Mouse (Mus musculus) intestine, embryonic 15.5 days (tissue): ENCODE measurements at regions not wholly inside any gene's neighbourhood (a gene's known extent, or its start where the extent isn't known, plus 50 kb on each side); places are given as distances from the start of the nearest gene placed in this dataset.
"Not testable (repeated sequence)": the region's sequence is repeated elsewhere in the genome, so short reads cannot be mapped to it uniquely, and the experiment has no call there.

ENCODE experiments used
- ATAC-seq: fragments of 200-750 bp; cut with Nextera tagmentation; 2 replicates; pipeline ENCODE4 v1.8.0; 2017; ENCODE audit warnings: moderate TSS enrichment, moderate library complexity
- H3K27ac ChIP-seq: fragments of 300-500 bp; sonication (generic); 2 replicates; pipeline ENCODE4 v1.5.1; 2015; ENCODE audit warnings: mild to moderate bottlenecking, inconsistent platforms
- H3K27me3 ChIP-seq: fragments of 300-500 bp; sonication (generic); replicated peaks from 2 replicates; pipeline ENCODE4 v1.6.1; 2015; ENCODE audit warnings: inconsistent platforms
- H3K36me3 ChIP-seq: fragments of 300-500 bp; sonication (generic); 2 replicates; pipeline ENCODE4 v1.6.1; 2015; ENCODE audit warnings: inconsistent platforms
- H3K4me1 ChIP-seq: fragments of 300-500 bp; sonication (generic); replicated peaks from 2 replicates; pipeline ENCODE4 v1.6.1; 2015; ENCODE audit warnings: inconsistent platforms
- H3K4me2 ChIP-seq: fragments of 300-500 bp; sonication (generic); replicated peaks from 2 replicates; pipeline ENCODE4 v1.6.1; 2015; ENCODE audit warnings: mild to moderate bottlenecking, inconsistent platforms
- H3K4me3 ChIP-seq: fragments of 300-500 bp; sonication (generic); replicated peaks from 2 replicates; pipeline ENCODE4 v1.5.1; 2015; ENCODE audit warnings: inconsistent platforms
- H3K9ac ChIP-seq: fragments of 300-500 bp; sonication (generic); 2 replicates; pipeline ENCODE4 v1.6.1; 2015; ENCODE audit warnings: inconsistent platforms
- H3K9me3 ChIP-seq: fragments of 300-500 bp; sonication (generic); 2 replicates; pipeline ENCODE4 v1.6.1; 2016; ENCODE audit warnings: inconsistent platforms
- WGBS: fragments of 180-500 bp; shearing (Covaris S2); methylation state at CpG from one replicate; pipeline ENCODE4 v1.1.7; 2015; 5-methylcytosine and 5-hydroxymethylcytosine counted together

GRCm38 (mm10) chr12:65428214-65428981 lies 203.1 kb downstream of the Wdr20rt start:
- Histone ChIP-seq H3K9me3 (no peaks in the 10 kb centered on the region), H3K4me2 (no peak overlapping the region), H3K36me3 (no peaks in the 10 kb centered on the region), H3K4me3 (no peak overlapping the region), H3K27ac (no peak overlapping the region), H3K4me1 (no peaks in the 10 kb centered on the region), H3K27me3 (no peaks in the 10 kb centered on the region), H3K9ac (no peak overlapping the region)
- 65% methylated on average over 23 of the region's 23 CpGs for WGBS
- ATAC-seq = no peak

GRCm38 (mm10) chr12:65450845-65451244 lies 225.5 kb downstream of the Wdr20rt start:
- no peak for ATAC-seq
- 83% methylated on average over 4 of the region's 4 CpGs for WGBS
- Histone ChIP-seq H3K4me2 (no peak overlapping the region), H3K4me1 (no peaks in the 10 kb centered on the region), H3K4me3 (no peak overlapping the region), H3K27me3 (no peaks in the 10 kb centered on the region), H3K9ac (no peak overlapping the region), H3K27ac (no peak overlapping the region), H3K9me3 (no peaks in the 10 kb centered on the region), H3K36me3 (no peaks in the 10 kb centered on the region)

GRCm38 (mm10) chr12:65455683-65456082 lies 230.4 kb downstream of the Wdr20rt start:
- ATAC-seq = no peak
- 83% methylated on average over 3 of the region's 3 CpGs for WGBS
- Histone ChIP-seq H3K4me2 (no peak overlapping the region), H3K27me3 (no peaks in the 10 kb centered on the region), H3K4me3 (no peak overlapping the region), H3K9ac (no peak overlapping the region), H3K36me3 (no peaks in the 10 kb centered on the region), H3K4me1 (no peaks in the 10 kb centered on the region), H3K27ac (no peak overlapping the region), H3K9me3 (no peaks in the 10 kb centered on the region)

GRCm38 (mm10) chr12:65456956-65457355 lies 231.6 kb downstream of the Wdr20rt start:
- WGBS = 53% methylated on average over 3 of the region's 3 CpGs
- H3K9ac ChIP-seq = no peak overlapping the region
- ATAC-seq = no peak

GRCm38 (mm10) chr12:65464246-65464645 lies 238.9 kb downstream of the Wdr20rt start:
- Histone ChIP-seq H3K9ac (no peak overlapping the region), H3K36me3 (no peaks in the 10 kb centered on the region), H3K27ac (no peak overlapping the region), H3K4me2 (no peak overlapping the region), H3K27me3 (no peaks in the 10 kb centered on the region), H3K4me3 (no peak overlapping the region), H3K9me3 (no peaks in the 10 kb centered on the region), H3K4me1 (no peaks in the 10 kb centered on the region)
- WGBS = 46% methylated on average over 2 of the region's 2 CpGs
- ATAC-seq = peak; percentile 65

More at GRCm38 (mm10) chr12:65456956-65457355, 231.6 kb downstream of the Wdr20rt start:
- Histone ChIP-seq H3K4me2 (no peak overlapping the region), H3K27ac (no peak overlapping the region), H3K27me3 (no peaks in the 10 kb centered on the region), H3K36me3 (no peaks in the 10 kb centered on the region), H3K9me3 (no peaks in the 10 kb centered on the region), H3K4me1 (no peaks in the 10 kb centered on the region), H3K4me3 (no peak overlapping the region)

- WGBS = 36% methylated on average over 9 of the region's 9 CpGs
- H3K27ac ChIP-seq, H3K27me3 ChIP-seq, H3K4me3 ChIP-seq, H3K36me3 ChIP-seq, H3K4me1 ChIP-seq, H3K9ac ChIP-seq, H3K9me3 ChIP-seq, H3K4me2 ChIP-seq: not testable (repeated sequence)
- ATAC-seq = peak; percentile 84
Observed at GRCm38 (mm10) chr12:65478674-65479073, 253.4 kb downstream of the Wdr20rt start.

GRCm38 (mm10) chr12:65480829-65481228 lies 255.5 kb downstream of the Wdr20rt start:
- no peak for ATAC-seq
- H3K36me3 ChIP-seq = no peaks in the 10 kb centered on the region
- 80% methylated on average over 4 of the region's 4 CpGs for WGBS

GRCm38 (mm10) chr12:65491092-65491491 lies 265.8 kb downstream of the Wdr20rt start:
- WGBS = 63% methylated on average over 2 of the region's 2 CpGs

More at GRCm38 (mm10) chr12:65480829-65481228, 255.5 kb downstream of the Wdr20rt start:
- Histone ChIP-seq H3K4me3 (no peak overlapping the region), H3K9me3 (no peaks in the 10 kb centered on the region), H3K27ac (no peak overlapping the region), H3K4me1 (no peaks in the 10 kb centered on the region), H3K9ac (no peak overlapping the region), H3K4me2 (no peak overlapping the region), H3K27me3 (no peaks in the 10 kb centered on the region)

GRCm38 (mm10) chr12:65494388-65495030 lies 269.2 kb downstream of the Wdr20rt start:
- H3K27ac ChIP-seq = no peak overlapping the region
- ATAC-seq = no peak
- no peak overlapping the region for H3K4me2 ChIP-seq
- no peaks in the 10 kb centered on the region for H3K9me3 ChIP-seq
- no peaks in the 10 kb centered on the region for H3K36me3 ChIP-seq
- H3K4me3 ChIP-seq = no peak overlapping the region
- H3K9ac ChIP-seq = no peak overlapping the region
- 90% methylated on average over 5 of the region's 5 CpGs for WGBS
- no peaks in the 10 kb centered on the region for H3K27me3 ChIP-seq
- 0 out of 2 replicates have a peak, but pooled peaks cover 2% of the 10 kb centered on the region for H3K4me1 ChIP-seq

More at GRCm38 (mm10) chr12:65491092-65491491, 265.8 kb downstream of the Wdr20rt start:
- Histone ChIP-seq H3K9ac (no peak overlapping the region), H3K27me3 (no peaks in the 10 kb centered on the region), H3K36me3 (no peaks in the 10 kb centered on the region), H3K4me1 (no peaks in the 10 kb centered on the region), H3K9me3 (no peaks in the 10 kb centered on the region), H3K27ac (no peak overlapping the region), H3K4me2 (no peak overlapping the region), H3K4me3 (no peak overlapping the region)
- ATAC-seq = no peak

- H3K27me3 ChIP-seq = no peaks in the 10 kb centered on the region
- H3K4me2 ChIP-seq = no peak overlapping the region
- H3K4me3 ChIP-seq = no peak overlapping the region
- no peaks in the 10 kb centered on the region for H3K9me3 ChIP-seq
- 68% methylated on average over 6 of the region's 6 CpGs for WGBS
- no peaks in the 10 kb centered on the region for H3K36me3 ChIP-seq
- H3K27ac ChIP-seq = no peak overlapping the region
- ATAC-seq = no peak
- 0 out of 2 replicates have a peak, but pooled peaks cover 2% of the 10 kb centered on the region for H3K4me1 ChIP-seq
- H3K9ac ChIP-seq = no peak overlapping the region
Observed at GRCm38 (mm10) chr12:65496613-65497012, 271.3 kb downstream of the Wdr20rt start.

GRCm38 (mm10) chr12:65497602-65498001 lies 272.3 kb downstream of the Wdr20rt start:
- no peak overlapping the region for H3K9ac ChIP-seq
- H3K27ac ChIP-seq = no peak overlapping the region
- H3K27me3 ChIP-seq = no peaks in the 10 kb centered on the region
- H3K4me2 ChIP-seq = no peak overlapping the region
- 51% methylated on average over 6 of the region's 6 CpGs for WGBS
- H3K9me3 ChIP-seq = no peaks in the 10 kb centered on the region
- ATAC-seq = no peak
- H3K36me3 ChIP-seq = no peaks in the 10 kb centered on the region
- H3K4me1 ChIP-seq = 0 out of 2 replicates have a peak, but pooled peaks cover 2% of the 10 kb centered on the region
- H3K4me3 ChIP-seq = no peak overlapping the region

- Histone ChIP-seq H3K4me1 (0 out of 2 replicates have a peak, but pooled peaks cover 2% of the 10 kb centered on the region), H3K4me3 (no peak overlapping the region), H3K27ac (no peak overlapping the region), H3K9ac (no peak overlapping the region), H3K9me3 (no peaks in the 10 kb centered on the region), H3K27me3 (no peaks in the 10 kb centered on the region), H3K4me2 (no peak overlapping the region), H3K36me3 (no peaks in the 10 kb centered on the region)
- 79% methylated on average over 2 of the region's 2 CpGs for WGBS
- no peak for ATAC-seq
Observed at GRCm38 (mm10) chr12:65501459-65501858, 276.1 kb downstream of the Wdr20rt start.
